Mouse (Mus musculus) cerebellum, postnatal 10 days (tissue): ENCODE data around the gene Fads3.
A peak's percentile ranks its signal among the peaks of the same experiment; 100 is the strongest.

ENCODE experiments used
- DNase-seq, 2 experiments: peaks; one replicate each; pipeline ENCODE4 v3.0.0; 2021; ENCODE audit warnings: mixed read lengths in 2 of 2

Gene Fads3

DNA sequence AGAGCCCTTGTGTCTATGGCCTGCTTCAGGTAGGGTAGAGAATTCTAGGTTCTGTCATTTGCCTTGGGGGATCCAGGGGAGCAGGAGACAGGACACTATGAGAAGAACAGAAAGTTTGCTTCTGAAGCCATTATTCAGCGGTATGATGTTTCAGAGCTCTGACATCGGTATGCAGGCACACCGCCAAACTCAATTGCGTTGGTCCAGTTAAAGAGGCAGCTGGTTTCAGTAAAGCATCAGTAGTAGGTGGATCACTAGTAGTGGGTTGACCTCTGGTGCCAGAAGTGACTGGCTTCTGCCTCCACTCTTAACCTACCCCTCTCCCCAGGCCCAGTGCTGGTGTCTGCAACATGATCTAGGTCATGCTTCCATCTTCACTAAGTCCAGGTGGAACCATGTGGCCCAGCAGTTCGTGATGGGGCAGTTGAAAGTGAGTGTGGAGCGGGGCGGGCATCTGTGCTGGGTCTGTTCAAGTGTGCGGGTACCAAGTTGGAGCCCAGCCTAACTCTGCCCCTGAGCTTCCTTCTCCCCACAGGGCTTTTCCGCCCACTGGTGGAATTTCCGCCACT, 12.4 kb downstream of the Fads3 start:
- no peak for DNase-seq

DNA sequence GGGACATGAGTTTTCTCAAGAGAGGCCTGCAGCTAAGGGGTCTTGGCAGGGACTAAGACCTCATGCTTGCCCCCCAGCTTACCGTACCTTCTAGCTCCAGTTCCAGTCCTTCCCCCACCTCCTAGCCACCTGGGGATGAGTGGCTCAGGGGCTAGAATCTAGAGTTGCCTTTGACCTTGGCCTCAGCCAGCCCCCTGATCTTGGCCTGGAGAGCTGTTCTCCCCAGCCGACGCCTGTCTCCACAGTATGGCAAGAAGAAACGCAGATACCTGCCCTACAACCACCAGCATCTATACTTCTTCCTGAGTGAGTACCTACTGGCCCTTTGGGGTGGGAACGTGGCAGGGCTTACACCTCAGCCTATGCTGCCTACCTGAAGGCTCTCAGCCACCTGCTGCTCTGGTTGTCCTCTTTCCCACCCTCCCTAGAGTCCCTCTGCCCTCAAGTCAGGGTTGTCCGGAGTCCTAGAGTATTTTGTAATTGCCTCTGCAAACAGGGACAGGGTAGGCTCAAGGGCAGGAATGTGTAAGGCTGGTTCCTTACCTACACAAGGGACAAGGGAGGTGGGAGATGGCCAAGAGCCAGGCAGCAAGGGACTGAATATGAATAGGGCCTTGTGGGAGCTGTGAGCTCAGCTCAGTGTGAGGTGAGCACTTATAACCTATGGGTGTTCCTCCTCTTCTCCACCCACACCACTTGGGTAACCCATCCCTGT, 13.1 kb downstream of the Fads3 start:
- DNase-seq: no peak

DNA sequence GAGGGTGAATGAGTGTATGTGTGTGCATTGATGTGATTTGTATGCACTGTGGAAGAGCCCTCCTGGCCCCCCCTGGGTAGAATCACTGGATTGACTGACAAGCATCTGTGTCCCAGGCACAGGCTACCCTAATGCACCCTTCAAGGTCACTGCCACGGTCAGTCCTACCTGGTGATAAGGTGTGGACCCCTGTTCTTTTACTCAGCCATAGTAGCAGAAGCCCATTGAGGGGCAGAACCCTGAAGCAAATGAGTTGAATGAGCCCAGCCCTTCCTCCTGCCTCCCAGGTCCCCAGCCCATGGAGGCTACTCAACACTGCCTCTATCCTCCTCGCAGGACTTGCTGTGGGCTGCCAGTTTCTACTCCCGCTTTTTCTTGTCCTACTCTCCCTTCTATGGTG, 13.9 kb downstream of the Fads3 start:
- no peak for DNase-seq

DNA sequence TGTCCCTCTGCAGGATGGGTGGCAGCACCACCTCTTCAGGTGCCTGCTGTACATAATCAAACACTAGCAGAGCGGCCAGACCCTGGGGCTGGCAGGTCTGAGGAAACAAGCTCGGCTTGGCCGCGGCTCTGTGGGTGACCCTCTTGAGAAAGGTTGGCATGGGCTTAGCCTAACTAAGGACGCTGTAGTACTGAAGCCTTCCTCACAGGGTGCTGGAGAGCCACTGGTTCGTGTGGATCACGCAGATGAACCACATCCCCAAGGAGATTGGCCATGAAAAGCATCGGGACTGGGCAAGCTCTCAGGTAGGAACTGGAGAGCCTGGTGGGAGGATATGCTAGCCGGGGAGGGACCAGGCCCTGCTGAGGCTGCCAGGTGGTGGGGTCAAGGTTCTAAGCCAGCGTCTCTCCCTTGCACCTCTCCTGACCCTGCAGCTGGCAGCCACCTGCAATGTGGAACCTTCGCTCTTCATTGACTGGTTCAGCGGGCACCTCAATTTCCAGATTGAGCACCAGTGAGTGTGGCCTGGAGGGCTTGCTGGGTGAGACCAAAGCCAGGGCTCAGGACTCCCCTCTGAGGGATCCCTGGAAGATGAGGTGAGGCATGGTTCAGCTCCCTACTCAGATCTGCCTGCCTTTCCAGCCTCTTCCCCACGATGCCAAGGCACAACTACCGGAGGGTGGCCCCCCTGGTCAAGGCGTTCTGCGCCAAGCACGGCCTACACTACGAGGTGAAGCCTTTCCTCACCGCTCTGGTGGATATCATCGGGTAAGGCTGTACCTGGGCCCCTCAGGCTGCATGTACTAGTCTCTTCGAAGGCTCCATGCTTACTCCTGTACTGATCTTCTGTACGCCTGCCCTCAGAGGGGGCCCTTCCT, 14.7 kb downstream of the Fads3 start:
- no peak for DNase-seq

DNA sequence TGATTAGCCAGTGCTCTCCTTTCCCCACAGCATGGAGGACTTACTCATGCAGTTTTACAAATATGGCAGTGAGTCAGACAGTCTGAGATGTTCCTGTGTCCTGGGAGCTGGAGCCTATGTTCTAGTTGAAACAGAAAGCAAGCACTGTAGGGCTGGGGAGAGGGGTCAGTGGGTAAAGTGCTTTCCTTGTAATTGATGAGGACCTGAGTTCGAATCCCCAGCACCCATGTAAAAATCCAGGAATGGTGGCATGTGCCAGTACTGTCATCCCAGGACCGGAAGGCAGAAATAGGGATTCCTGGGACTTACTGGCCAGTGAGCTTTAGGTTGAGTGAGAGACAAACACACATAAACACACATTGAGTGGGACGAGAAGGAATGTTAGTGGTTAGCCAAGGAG, 15.3 kb downstream of the Fads3 start:
- no peak for DNase-seq

DNA sequence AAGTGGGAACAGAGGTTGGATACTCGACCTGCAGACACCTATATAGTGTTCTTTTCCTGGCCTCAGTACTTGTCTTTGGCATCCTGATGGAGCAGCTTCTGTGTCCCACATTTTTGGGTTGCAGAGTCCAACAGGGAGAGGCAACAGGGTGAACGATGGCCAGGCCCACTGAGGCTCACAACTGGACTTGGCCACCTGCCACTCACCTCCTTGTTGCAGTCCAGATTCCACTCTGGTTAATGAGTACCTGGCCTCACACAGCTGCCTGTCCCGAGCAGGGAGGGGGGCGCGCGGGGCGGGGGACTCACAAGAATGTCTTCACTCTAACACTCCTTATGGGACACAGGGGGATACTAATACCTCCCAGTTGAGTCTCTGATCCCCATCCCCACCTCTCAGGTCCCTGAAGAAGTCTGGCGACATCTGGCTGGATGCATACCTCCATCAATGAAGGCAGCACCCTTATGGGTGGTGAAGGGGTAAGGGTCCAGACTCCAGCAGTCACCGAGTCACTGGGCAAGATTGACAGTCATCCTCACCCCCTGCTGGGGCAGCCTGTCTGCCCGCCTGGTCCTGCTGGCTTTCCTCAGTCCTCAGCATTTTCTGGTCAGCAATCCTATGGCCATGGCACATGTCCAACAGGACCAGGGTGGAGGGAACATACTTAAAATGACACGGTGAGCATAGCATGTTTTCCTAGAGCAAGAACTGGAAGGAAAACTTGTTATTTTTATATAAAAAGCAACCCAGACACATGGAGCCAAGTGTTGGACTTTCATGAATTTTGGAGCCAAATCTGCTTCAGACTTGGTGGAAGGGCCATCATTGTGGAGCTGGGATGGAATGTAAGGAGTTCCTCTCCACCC, 16.4 kb downstream of the Fads3 start:
- peak in 1 of 2 experiments; percentile 46 for DNase-seq

DNA sequence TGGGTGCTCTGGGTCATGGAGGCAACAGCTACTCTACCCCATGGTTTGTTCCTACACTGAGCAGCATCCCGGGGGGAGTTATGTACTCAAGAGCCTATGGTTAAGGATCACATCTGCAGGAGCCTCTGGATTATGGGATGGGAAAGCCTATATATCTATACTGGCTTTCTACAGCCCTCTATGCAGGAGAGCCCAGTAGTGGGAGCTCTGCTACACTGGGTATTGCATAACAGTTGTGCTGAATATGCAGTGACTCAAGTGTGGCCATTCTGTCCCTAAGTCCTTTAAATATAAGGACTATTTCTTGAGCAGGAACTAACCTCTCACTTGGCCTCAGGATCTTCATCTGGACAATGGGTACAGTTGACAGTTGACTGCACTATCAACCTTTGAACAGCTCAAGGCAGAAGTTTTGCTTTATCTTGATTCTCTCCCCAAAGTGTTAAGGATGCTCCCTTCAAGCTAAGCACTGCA, 17.0 kb downstream of the Fads3 start:
- no peak for DNase-seq

DNA sequence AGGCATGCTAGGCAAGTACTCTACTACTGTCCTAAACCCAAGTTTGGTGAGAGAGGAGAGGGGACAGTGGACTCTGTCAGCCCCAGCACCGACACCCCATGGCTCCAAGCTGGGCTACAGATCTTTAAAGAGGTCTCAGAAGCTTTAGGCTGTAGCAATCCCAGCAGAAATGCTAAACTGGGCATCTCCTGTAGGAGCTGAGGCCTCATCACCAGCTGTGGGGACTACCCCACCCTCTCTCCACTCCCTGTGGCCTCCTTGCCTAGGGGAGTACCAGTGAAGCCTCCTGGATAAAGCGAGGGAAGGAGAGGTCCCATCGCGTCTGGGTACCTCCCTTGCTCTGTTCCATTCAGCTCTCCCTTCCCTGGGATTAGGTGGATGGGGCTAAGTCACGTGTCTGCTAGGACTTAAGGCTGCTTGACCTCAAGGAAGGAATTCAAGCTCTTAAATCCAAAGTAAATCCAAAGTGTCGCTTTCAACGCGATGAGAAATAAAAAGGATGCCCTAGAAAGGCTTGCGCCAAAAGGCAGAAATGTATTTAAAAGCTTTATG, 17.6 kb downstream of the Fads3 start:
- DNase-seq: no peak

DNA sequence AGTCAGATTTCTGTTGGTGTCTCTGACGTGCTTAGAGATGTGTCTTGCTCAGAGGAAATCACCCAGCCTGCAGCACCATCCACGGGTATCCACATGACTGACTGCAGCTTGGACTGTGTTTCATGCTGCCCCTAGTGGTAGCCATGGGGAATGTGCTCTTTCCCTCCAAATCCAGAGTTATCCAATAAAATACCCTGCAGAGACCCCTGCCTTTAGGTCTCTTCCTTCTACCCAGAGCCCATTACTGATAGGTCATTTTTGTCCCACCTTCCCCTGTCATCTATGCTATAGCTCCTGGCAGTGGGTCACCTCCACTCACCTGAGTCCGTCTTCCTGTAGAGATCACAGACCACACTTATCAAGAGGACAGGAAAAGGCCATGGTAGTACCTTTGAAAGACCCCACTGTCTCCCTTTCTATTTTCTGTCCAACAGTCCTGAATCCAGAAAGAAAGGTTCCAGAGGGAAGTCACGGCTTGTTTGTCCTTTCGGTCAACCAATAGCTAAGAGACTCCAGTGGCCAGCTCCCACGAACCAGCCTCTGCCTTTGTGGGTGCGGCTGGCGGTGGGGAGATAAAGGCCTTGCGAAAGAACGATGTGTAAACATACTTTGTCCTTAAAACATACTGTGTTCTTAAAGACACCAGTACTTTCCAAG, 18.7 kb downstream of the Fads3 start:
- peak; percentile 63 to 72 for DNase-seq

DNA sequence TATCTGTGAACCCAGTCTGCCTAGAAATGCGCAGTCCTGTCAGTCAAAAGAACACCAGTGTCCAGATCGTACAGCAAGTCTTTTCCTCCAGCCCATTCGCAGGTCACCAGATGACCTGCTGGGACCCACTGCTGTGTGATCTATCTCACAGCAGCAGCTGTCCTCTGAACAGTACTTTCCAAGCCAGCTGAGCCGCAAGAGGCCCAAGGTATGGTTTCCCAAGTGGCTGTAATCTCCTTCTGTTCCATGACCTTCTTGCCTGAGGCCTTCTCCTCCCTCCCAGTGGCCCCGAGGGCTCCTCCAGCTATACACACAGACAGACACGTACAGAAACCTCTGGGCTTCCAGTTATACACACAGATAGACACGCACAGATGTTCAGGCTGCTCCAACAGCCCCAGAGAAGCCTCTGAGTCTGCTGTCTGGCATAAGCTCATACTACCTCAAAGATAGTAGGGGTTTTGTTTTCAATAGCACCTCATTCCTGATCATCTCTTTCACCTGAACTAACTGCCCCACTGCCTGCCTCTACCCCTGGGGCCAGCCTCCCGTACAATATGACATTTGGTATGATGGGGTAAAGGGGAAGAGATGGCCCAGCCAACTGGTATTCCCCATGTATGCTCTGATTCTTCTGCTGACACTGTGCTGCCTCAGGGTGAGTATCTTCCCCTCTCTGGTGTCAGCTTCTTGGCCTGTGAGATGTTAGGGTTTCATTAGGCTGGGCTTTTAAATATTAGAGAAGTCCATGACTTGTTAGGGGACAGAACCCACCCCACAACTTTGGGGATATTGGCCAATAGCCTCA, 19.6 kb downstream of the Fads3 start:
- DNase-seq: no peak

DNA sequence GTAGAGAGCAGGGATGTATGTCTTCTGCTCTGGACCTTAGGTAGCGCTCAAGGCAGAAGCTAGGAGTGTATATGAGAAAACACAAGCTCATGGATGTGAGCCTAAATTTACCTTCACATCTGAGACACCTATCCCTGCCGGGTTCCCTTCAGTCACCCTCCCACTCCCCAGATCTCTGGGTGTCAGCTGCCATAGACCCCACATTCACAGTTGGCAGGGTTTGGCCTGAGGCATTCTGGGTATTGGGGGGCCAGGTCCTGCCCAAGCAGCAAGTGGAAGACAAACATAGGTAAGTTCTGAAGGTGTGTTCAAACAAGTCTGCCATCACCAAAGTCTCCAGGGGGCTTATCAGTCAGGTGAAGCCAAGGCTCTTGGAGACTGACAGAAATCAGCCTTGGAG, 20.3 kb downstream of the Fads3 start:
- no peak for DNase-seq

DNA sequence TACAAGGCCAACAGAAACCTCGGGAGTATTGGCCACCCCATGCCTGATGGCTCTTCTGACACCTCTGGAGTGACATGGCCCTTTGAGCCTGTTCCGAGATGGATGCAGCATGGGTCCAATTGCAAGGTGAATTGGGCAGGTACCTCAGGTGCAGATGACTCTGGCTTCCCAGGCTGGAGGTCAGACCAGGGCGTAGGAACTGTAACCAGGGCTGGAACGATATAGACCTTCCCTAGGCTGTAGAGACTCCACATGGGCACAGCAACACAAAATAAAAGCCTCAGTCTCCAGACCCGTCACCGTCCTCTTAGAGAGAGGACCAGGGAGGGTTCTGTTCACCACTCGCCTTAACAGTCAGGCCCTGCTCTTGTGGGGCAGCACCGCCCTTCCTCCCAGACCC, 20.9 kb downstream of the Fads3 start:
- DNase-seq: no peak

DNA sequence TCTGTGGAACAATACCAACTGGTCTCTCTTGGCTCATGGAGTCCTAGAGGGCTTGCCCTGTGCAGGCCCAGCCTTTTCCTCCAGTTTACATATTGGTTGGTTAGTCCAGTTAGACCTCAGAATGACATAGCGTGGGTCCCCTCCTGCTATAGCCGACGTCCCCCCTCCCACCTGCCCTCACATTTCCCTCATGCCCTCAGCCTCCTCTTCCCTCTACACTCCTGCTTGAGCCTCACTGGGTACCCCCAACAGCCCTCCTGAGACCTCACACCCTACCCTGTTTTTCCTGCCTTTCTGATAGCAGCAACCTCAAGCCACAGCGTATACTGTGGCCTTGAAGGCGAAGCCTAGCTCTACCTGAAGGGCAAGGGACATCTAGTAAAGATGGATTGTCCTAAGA, 21.5 kb downstream of the Fads3 start:
- DNase-seq: no peak

DNA sequence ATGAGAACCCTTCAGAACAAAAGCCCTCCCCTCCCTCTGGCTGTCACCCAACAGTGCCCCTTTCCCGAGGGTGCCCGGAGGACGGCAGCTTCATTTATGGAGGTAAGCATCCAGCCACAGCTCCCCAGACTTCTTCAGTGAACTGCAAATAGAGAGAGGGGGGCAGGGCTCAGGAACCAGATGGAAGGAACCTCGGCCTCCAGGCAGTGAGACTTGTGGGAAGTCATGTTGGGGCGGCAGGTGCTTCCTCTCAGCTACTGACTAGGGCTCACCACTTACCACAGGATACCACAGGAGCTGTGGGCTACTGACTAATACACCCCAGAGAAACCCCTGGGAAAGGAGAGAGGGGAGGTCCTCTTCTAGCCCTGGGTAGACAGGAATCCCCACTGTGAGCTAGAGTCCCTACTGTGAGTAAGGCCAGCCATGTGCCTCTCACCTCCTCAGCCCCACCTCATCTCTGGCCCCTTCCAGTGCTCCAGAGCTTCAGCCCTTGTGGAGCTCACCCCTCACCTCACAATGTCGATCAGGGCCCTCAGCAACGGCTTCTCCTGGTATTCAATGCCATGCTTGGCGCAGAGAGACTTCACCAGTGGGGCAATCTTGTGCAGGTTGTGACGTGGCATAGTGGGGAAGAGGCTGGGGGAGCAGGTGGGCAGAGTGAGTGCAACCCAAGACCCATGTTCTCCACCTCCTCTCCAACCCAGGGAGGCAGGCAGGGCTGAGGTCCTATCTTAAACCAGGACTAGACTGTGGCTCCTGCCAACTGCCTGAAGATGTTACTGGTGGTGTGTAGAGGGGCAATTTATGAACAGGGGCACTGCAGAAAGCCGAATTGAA, 23.0 kb downstream of the Fads3 start:
- DNase-seq: peak in 1 of 2 experiments; percentile 34

DNA sequence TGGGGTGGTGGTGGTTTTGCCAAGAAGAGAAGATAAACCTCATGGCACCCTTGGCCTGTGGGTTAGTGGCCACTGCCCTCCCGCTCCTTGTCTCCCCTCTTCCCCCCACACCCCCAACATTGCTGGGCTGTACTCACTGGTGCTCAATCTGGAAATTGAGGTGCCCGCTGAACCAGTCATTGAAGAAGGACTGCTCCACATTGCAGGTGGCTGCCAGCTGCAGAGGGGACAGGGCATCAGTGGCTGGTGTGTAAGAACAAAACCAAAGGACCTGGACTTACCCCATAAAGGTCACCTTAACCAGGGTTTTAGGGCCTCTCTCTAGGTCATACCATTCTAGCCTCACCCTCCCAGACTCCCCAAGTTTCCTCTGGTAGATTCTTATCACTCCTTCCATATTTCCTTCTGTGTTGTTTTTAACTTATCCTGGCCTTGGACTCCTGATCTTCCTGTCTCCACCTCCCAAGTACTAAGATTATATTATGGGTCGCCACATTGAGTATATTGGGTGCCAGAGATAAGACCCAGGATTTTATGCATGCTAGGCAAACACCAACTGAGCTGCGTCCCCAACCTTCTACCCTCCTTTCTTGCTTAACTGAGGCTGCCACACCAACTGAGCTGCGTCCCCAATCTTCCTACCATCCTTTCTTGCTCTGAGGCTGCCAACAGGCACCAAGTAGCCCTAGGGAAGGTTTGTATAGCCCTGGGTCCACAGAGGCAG, 24.3 kb downstream of the Fads3 start:
- no peak for DNase-seq

DNA sequence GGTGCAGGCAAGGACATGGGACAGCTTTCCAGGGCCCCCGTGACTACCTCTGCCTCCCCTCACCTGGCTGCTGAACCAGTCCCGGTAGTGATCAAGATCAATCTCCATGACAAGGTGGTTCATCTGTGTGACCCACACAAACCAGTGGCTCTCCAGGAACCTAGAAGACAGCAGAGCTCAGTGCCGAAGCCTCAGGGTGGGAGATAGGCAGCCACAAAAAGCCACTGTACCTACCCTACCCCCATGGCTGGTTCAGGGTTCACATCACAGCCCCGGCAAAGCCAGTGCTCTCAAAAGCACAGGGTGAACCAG, 24.8 kb downstream of the Fads3 start:
- DNase-seq: no peak

DNA sequence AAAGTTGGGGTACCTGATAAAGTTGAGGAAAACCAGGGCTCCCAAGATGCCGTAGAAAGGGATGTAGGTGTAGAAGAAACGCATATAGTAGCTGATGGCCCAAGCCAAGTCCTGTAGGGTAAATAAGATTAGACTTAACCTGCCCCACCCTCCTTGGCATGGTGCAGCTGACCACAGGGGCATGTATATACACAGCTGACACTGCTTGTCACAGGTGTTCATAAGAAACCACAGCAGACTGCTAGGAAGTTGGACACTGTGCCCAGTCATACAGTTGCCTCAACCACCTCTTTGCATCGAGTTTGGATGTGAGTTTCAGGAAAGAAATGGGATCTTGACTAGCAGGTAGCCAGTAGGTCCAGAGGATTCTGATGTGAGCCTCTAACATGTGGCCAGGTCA, 25.1 kb downstream of the Fads3 start:
- no peak for DNase-seq

DNA sequence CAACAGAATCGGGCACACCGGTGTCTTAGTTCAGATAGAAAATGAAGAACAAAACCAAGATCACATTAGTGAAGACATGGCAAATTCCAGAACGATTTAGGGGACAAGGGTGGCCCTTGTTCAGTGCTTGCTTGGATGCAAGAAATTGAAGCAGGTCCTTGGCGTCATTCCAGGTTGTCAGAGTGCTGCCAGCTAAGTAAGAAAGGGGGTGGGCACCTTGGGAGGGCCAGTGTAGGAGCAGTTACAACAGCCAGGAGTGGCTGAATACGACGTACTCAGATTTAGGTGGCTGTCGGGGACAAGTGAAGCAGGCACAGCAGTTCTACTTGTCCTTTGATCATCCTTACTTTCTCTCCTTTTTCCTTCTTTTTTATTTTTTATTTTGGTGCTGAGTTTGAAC, 26.3 kb downstream of the Fads3 start:
- peak; percentile 48 to 56 for DNase-seq

DNA sequence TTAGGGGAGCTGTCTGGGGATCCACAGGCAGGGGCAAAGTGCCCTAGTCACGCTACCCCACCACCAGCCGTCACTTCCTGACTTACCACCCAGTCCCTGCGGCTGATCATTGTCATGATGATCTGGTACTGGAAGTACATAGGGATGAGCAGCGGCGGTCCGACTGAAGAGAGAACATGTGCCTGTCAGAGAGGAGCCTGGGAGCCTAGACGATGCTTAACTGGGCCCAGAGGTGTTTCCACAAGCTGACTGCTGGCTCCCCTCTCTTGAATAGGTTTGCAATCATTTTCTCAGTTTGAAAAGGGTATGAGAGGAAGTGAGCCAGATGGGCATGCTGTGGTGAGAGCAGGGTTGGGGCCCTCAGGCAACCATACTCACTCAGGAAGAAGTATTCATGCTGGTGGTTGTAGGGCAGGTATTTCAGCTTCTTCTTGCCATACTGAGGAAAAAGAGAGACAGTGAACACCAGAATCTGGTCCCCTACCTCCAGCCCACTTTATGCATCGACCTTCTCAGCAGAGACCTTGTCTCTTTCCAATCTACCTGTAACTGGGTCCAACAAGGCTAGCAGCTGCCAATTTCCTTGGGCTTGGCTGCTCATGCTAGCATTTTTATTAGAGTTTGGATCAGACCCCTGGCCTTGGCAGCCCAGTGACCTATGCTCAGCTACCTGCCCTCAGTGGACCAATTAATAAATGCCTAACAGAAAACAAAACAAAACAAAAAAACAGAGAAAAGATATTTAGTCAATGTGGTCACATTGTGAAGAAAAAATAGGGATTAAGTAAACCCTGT, 29.0 kb downstream of the Fads3 start:
- peak; percentile 38 to 55 for DNase-seq
